Mouse (Mus musculus) ES-Bruce4 (cell line): Measurements from ENCODE around the gene Iqcf3. TPM values are rescaled to one million over a fixed set of nuclear protein-coding genes. Genes with fewer than 3 reads are reported as not detected.

Experiments used
- H3K27ac ChIP-seq: 2 replicates; pipeline ENCODE4 v1.5.1; 2012; ENCODE audit warnings: low read length, inconsistent platforms; ENCODE audit not compliant: insufficient read depth
- H3K27me3 ChIP-seq: 2 replicates; pipeline ENCODE4 v1.6.1; 2012; ENCODE audit warnings: mild to moderate bottlenecking, low read length, inconsistent platforms; ENCODE audit not compliant: control insufficient read depth, poor library complexity, insufficient read depth, severe bottlenecking
- H3K36me3 ChIP-seq: 2 replicates; pipeline ENCODE4 v1.6.1; 2012; ENCODE audit warnings: inconsistent platforms, mild to moderate bottlenecking, low read length, moderate library complexity; ENCODE audit not compliant: control insufficient read depth, poor library complexity, insufficient read depth, severe bottlenecking
- H3K4me1 ChIP-seq: one replicate; pipeline ENCODE4 v1.8.1; 2011; ENCODE audit warnings: low read length; ENCODE audit not compliant: control insufficient read depth, insufficient read depth
- H3K4me3 ChIP-seq: 2 replicates; pipeline ENCODE4 v1.5.1; 2011; ENCODE audit warnings: low read depth, mild to moderate bottlenecking, low read length
- H3K9ac ChIP-seq: 2 replicates; pipeline ENCODE4 v1.6.1; 2012; ENCODE audit warnings: low read depth, mild to moderate bottlenecking, inconsistent platforms; ENCODE audit not compliant: poor library complexity, severe bottlenecking
- H3K9me3 ChIP-seq: replicated peaks from 2 replicates; pipeline ENCODE4 v1.6.1; 2012; ENCODE audit warnings: mild to moderate bottlenecking, low read length, inconsistent platforms; ENCODE audit not compliant: control insufficient read depth, poor library complexity, insufficient read depth, severe bottlenecking
- CTCF ChIP-seq: IDR thresholded peaks from one replicate; pipeline ENCODE4 v1.8.1; 2011; ENCODE audit warnings: low read depth, low read length
- EP300 ChIP-seq: IDR thresholded peaks from 2 replicates; pipeline ENCODE4 v1.6.1; 2011; ENCODE audit warnings: low read depth, low read length; ENCODE audit not compliant: insufficient read depth
- POLR2A ChIP-seq: IDR thresholded peaks from one replicate; pipeline ENCODE4 v1.8.1; 2011; ENCODE audit warnings: low read length; ENCODE audit not compliant: insufficient read depth
- polyA plus RNA-seq: library from polyadenylated mRNA; stranded (reverse); fragments of >200 nt; gene quantifications from 2 replicates; pipeline ENCODE4 v1.2.4, GENCODE M21; 2011; ENCODE audit warnings: low read depth; ENCODE audit not compliant: missing spikeins, insufficient read depth, insufficient read length

Gene Iqcf3
- polyA plus RNA-seq, 1 experiment: not detected

DNA sequence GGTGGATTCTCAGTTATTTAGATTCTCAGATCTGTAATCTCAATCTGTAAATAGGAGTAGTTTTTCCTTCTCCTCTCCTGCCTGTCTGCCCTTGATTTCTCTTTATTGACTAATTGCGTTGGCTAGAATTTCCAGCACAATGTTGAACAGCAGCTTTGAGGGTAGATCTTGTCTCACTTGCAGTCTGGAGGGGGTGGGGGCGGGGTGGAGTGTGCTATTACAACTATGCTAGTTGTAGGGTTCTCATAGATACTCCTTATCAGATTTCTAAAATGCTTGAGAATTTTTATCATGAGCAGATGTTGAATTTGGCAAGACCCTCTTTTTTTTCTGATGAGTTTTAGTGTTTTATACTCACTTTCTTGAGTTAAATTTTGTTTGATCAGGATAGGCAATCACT is 42.0 kb downstream of the Iqcf3 start:
- Histone ChIP-seq H3K27ac (no peak overlapping the region), H3K9ac (no peak overlapping the region), H3K9me3 (no peaks in the 10 kb centered on the region), H3K4me3 (no peak overlapping the region), H3K27me3 (no peaks in the 10 kb centered on the region), H3K4me1 (no peaks in the 10 kb centered on the region), H3K36me3 (no peaks in the 10 kb centered on the region)
- TF ChIP-seq CTCF: no peak
- TF ChIP-seq EP300: no peak
- no peak for TF ChIP-seq POLR2A

DNA sequence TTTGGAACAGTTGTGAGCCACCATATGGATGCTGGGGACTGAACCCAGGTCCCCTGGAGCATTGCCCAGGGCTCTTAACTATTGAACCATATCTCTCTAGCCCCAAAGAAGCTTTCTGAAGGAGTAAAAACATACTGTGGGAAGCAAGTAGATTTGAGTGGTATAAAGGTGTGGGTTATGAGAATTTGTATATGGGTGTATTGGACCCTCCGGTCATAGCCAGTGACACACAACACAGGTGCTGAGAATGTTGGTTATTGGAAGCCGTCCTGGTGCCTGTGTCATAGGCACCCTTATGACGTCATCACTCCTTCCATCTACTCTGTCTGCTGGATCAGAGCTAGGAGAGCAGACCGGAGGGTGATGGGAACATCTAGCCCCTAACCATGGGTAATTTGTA is 47.2 kb downstream of the Iqcf3 start, which contains the start of gene Iqcf5:
Gene Iqcf5, plus strand, starts transcription at position 301 of the 400 bp plus-strand sequence.
- Histone ChIP-seq H3K27me3 (no peaks in the 10 kb centered on the region), H3K4me1 (no peaks in the 10 kb centered on the region), H3K9ac (no peak within 1 kb of the TSS), H3K9me3 (no peaks in the 10 kb centered on the region), H3K4me3 (no peak within 1 kb of the TSS), H3K36me3 (no peaks in the 10 kb centered on the region), H3K27ac (no peak within 1 kb of the TSS)
- TF ChIP-seq POLR2A: no peak
- no peak for TF ChIP-seq EP300
- TF ChIP-seq CTCF: no peak

DNA sequence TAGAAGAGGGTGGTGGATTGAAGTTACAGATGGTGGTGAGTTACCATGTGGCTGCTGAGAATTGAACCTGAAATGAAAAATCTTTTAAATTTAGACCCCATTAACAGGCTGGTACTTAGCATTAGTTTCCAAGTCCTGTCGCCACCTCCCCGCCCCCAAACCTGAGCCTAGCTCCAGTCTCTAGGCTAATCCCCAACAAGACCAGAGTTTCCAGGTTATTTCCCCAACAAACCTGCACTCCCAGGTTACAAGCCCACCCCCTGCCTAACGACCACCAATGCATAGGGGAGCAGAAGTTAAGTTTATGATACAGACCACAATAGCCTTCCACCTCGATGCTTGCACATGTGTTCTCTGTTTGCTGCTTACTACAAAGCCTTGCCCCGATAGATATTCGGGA is 47.9 kb downstream of the Iqcf3 start:
- no peaks in the 10 kb centered on the region for H3K4me1 ChIP-seq
- H3K4me3 ChIP-seq: no peak overlapping the region
- H3K9ac ChIP-seq: no peak overlapping the region
- no peak overlapping the region for H3K27ac ChIP-seq
- H3K36me3 ChIP-seq: no peaks in the 10 kb centered on the region
- H3K9me3 ChIP-seq: no peaks in the 10 kb centered on the region
- H3K27me3 ChIP-seq: no peaks in the 10 kb centered on the region
- TF ChIP-seq POLR2A: no peak
- no peak for TF ChIP-seq EP300
- no peak for TF ChIP-seq CTCF

DNA sequence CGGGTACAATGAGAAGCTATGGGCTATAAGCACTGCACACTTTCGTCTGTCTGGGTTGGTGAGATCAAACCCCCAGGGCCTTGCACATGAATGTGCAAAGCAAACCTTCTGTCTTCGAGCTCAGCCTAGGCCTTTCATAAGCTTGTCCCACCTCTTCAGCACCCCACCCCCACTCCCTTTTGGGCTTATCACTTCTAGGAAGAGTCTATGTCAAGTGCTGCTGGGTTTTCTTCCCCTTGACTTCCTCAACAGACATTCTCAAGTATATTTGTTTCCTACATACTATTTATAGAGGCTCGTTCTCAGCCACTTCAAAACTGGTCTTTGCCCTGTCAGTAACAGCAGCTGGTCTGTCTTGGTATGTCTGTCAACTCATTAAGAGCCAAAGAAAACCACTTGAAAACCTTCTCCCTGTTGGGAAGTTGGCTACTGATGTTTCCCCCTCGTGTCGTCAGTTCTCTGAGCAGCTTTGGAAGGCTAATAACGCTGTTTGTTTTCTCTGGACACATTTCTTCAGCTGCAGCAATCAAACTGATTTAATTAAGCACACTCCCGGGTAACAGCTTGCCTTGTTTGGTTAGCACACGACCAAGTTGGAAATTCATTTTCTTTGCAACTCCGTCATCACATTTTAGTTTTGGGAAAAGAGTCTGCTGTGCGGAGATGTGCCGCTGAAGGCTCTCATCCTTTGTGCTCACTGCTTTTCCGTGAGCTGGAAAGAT is 48.5 kb downstream of the Iqcf3 start:
- no peak overlapping the region for H3K4me3 ChIP-seq
- no peak for TF ChIP-seq POLR2A
- TF ChIP-seq EP300: no peak
- no peak for TF ChIP-seq CTCF
- no peaks in the 10 kb centered on the region for H3K9me3 ChIP-seq

DNA sequence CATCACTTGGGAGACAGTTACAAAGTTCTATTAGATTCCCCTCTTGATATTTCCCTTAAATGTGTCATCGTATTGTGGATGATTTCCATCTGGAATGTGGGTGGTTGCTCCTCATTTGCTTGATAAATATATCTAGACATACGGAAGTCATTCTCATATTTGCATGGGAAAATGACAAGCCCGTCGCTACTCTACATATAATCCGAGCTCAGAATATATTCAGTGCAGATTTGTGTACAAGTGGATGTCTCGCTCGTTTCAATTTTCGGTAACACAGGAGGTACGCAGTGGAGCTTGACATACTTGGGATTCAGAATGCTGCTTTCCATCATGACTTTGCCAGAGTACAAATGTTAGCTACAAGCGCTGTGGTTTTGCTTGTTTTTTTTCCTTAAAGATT is 52.1 kb downstream of the Iqcf3 start:
- Histone ChIP-seq H3K9ac (no peak overlapping the region), H3K27ac (no peak overlapping the region), H3K36me3 (no peaks in the 10 kb centered on the region), H3K27me3 (no peaks in the 10 kb centered on the region), H3K4me3 (no peak overlapping the region), H3K9me3 (no peaks in the 10 kb centered on the region), H3K4me1 (no peaks in the 10 kb centered on the region)
- no peak for TF ChIP-seq EP300
- TF ChIP-seq POLR2A: no peak
- TF ChIP-seq CTCF: no peak

More for the DNA sequence above, 48.5 kb downstream of the Iqcf3 start:
- H3K36me3 ChIP-seq: no peaks in the 10 kb centered on the region
- H3K4me1 ChIP-seq: no peaks in the 10 kb centered on the region
- H3K27ac ChIP-seq: no peak overlapping the region
- no peak overlapping the region for H3K9ac ChIP-seq
- no peaks in the 10 kb centered on the region for H3K27me3 ChIP-seq

DNA sequence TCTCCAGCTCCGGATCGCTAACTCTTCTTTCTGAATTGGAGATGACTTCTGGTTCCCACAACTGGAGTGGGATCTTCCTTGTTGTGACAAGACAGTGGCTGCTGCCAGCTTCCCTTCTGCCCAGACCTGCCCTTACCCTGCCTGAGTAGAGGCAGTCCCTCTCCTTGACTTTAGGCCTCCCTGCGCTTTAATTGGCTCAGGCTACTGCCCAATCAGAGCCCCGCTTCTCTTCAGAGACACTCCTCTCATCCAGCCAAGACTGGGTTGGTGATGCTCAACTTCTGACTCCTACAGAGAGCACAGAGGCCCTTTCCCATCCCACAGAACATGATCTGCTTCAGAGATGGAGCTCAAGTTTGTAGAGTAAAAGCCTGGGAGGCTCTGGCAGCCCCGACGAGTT is 57.2 kb downstream of the Iqcf3 start:
- Histone ChIP-seq H3K4me1 (no peaks in the 10 kb centered on the region), H3K27me3 (no peaks in the 10 kb centered on the region), H3K9ac (no peak overlapping the region), H3K27ac (no peak overlapping the region), H3K4me3 (no peak overlapping the region), H3K9me3 (no peaks in the 10 kb centered on the region), H3K36me3 (no peaks in the 10 kb centered on the region)
- TF ChIP-seq EP300: no peak
- no peak for TF ChIP-seq POLR2A
- no peak for TF ChIP-seq CTCF
